Mouse (Mus musculus) forebrain, embryonic 12.5 days (tissue): ENCODE data around the gene Reln. TPM values are rescaled to one million over a fixed set of nuclear protein-coding genes. Genes with fewer than 3 reads are reported as not detected.

Experiments
- ATAC-seq: fragments of 200-750 bp; cut with Nextera tagmentation; 2 replicates; pipeline ENCODE4 v1.8.0; 2017; ENCODE audit warnings: moderate TSS enrichment; ENCODE audit not compliant: low FRiP score
- H3K27ac ChIP-seq: fragments of 300-500 bp; sonication (generic); 2 replicates; pipeline ENCODE4 v1.5.1; 2016; ENCODE audit warnings: mild to moderate bottlenecking
- H3K27me3 ChIP-seq: fragments of 300-500 bp; sonication (generic); 2 replicates; pipeline ENCODE4 v1.6.1; 2016; ENCODE audit warnings: mild to moderate bottlenecking
- H3K36me3 ChIP-seq: fragments of 300-500 bp; sonication (generic); replicated peaks from 2 replicates; pipeline ENCODE4 v1.6.1; 2016; ENCODE audit warnings: mild to moderate bottlenecking
- H3K4me1 ChIP-seq: fragments of 300-500 bp; sonication (generic); 2 replicates; pipeline ENCODE4 v1.6.1; 2016
- H3K4me2 ChIP-seq: fragments of 300-500 bp; sonication (generic); 2 replicates; pipeline ENCODE4 v1.6.1; 2016; ENCODE audit warnings: mild to moderate bottlenecking, moderate library complexity
- H3K4me3 ChIP-seq: fragments of 300-500 bp; sonication (generic); replicated peaks from 2 replicates; pipeline ENCODE4 v1.5.1; 2016; ENCODE audit warnings: mild to moderate bottlenecking
- H3K9ac ChIP-seq: fragments of 300-500 bp; sonication (generic); 2 replicates; pipeline ENCODE4 v1.6.1; 2016; ENCODE audit warnings: mild to moderate bottlenecking
- H3K9me3 ChIP-seq: fragments of 300-500 bp; sonication (generic); 2 replicates; pipeline ENCODE4 v1.6.1; 2016
- WGBS: fragments of 180-500 bp; shearing (Covaris S2); methylation state at CpG from one replicate; pipeline ENCODE4 v1.1.7; 2016; 5-methylcytosine and 5-hydroxymethylcytosine counted together
- polyA plus RNA-seq: library from polyadenylated mRNA; unstranded; fragments of >200 nt; fragmentation: Nextera tagmentation; extraction: Ambion mirVana; gene quantifications from 2 replicates; pipeline ENCODE4 v1.2.1, GENCODE M21; 2016

Gene Reln
- polyA plus RNA-seq, 1 experiment from 2014 or later, result 24.8 TPM

GRCm38 (mm10) chr5:21933340-21934075, 411.0 kb downstream of the Reln start:
- no peak overlapping the region for H3K9ac ChIP-seq
- no peak overlapping the region for H3K4me2 ChIP-seq

GRCm38 (mm10) chr5:21931151-21931550, 413.4 kb downstream of the Reln start:
- ATAC-seq, result no peak
- no peak overlapping the region for H3K4me3 ChIP-seq
- no peaks in the 10 kb centered on the region for H3K9me3 ChIP-seq
- WGBS, result 83% methylated on average over 4 of the region's 4 CpGs
- H3K27ac ChIP-seq, result no peak overlapping the region
- no peaks in the 10 kb centered on the region for H3K27me3 ChIP-seq
- no peaks in the 10 kb centered on the region for H3K36me3 ChIP-seq
- H3K4me2 ChIP-seq, result no peak overlapping the region
- H3K4me1 ChIP-seq, result peaks cover 4% of the 10 kb centered on the region; the same call in 1 of the 2 replicates
- H3K9ac ChIP-seq, result no peak overlapping the region

More at GRCm38 (mm10) chr5:21933340-21934075, 411.0 kb downstream of the Reln start:
- Histone ChIP-seq H3K27ac (no peak overlapping the region), H3K9me3 (no peaks in the 10 kb centered on the region), H3K4me3 (no peak overlapping the region), H3K27me3 (no peaks in the 10 kb centered on the region), H3K36me3 (no peaks in the 10 kb centered on the region), H3K4me1 (peaks cover 4% of the 10 kb centered on the region; the same call in 1 of the 2 replicates)
- 81% methylated on average over 8 of the region's 8 CpGs for WGBS
- ATAC-seq, result no peak

GRCm38 (mm10) chr5:21920310-21920709, 424.2 kb downstream of the Reln start:
- Histone ChIP-seq H3K4me1 (no peaks in the 10 kb centered on the region), H3K27ac (no peak overlapping the region), H3K36me3 (no peaks in the 10 kb centered on the region), H3K27me3 (no peaks in the 10 kb centered on the region), H3K4me2 (no peak overlapping the region), H3K9ac (no peak overlapping the region), H3K4me3 (no peak overlapping the region), H3K9me3 (no peaks in the 10 kb centered on the region)
- ATAC-seq, result no peak
- 86% methylated on average over 6 of the region's 6 CpGs for WGBS

GRCm38 (mm10) chr5:21919281-21919780, 425.2 kb downstream of the Reln start:
- H3K27me3 ChIP-seq, result no peaks in the 10 kb centered on the region
- no peaks in the 10 kb centered on the region for H3K4me1 ChIP-seq
- no peak overlapping the region for H3K4me2 ChIP-seq
- no peak overlapping the region for H3K4me3 ChIP-seq
- WGBS, result 91% methylated on average over 4 of the region's 4 CpGs
- H3K9ac ChIP-seq, result no peak overlapping the region
- no peak overlapping the region for H3K27ac ChIP-seq
- ATAC-seq, result no peak
- no peaks in the 10 kb centered on the region for H3K9me3 ChIP-seq
- no peaks in the 10 kb centered on the region for H3K36me3 ChIP-seq

- Histone ChIP-seq H3K36me3 (no peaks in the 10 kb centered on the region), H3K9ac (no peak overlapping the region)
- ATAC-seq, result no peak
Measured at GRCm38 (mm10) chr5:21915973-21916372, 428.5 kb downstream of the Reln start.

GRCm38 (mm10) chr5:21914776-21915175, 429.7 kb downstream of the Reln start:
- Histone ChIP-seq H3K4me2 (no peak overlapping the region), H3K27ac (no peak overlapping the region), H3K4me1 (no peaks in the 10 kb centered on the region), H3K9ac (no peak overlapping the region), H3K4me3 (no peak overlapping the region), H3K9me3 (no peaks in the 10 kb centered on the region), H3K27me3 (no peaks in the 10 kb centered on the region), H3K36me3 (no peaks in the 10 kb centered on the region)
- ATAC-seq, result no peak
- WGBS, result 82% methylated on average over 3 of the region's 3 CpGs

More at GRCm38 (mm10) chr5:21915973-21916372, 428.5 kb downstream of the Reln start:
- Histone ChIP-seq H3K4me3 (no peak overlapping the region), H3K9me3 (no peaks in the 10 kb centered on the region), H3K4me2 (no peak overlapping the region), H3K27me3 (no peaks in the 10 kb centered on the region), H3K4me1 (no peaks in the 10 kb centered on the region), H3K27ac (no peak overlapping the region)

- Histone ChIP-seq H3K9me3 (no peaks in the 10 kb centered on the region), H3K4me1 (no peaks in the 10 kb centered on the region), H3K9ac (no peak overlapping the region), H3K4me3 (no peak overlapping the region), H3K27me3 (no peaks in the 10 kb centered on the region), H3K4me2 (no peak overlapping the region), H3K27ac (no peak overlapping the region), H3K36me3 (no peaks in the 10 kb centered on the region)
- 92% methylated on average over 23 of the region's 23 CpGs for WGBS
- no peak for ATAC-seq
Measured at GRCm38 (mm10) chr5:21912835-21913530, 431.5 kb downstream of the Reln start.

GRCm38 (mm10) chr5:21910726-21911125, 433.8 kb downstream of the Reln start:
- Histone ChIP-seq H3K4me3 (no peak overlapping the region), H3K4me1 (no peaks in the 10 kb centered on the region), H3K27me3 (no peaks in the 10 kb centered on the region), H3K36me3 (no peaks in the 10 kb centered on the region), H3K27ac (no peak overlapping the region), H3K4me2 (no peak overlapping the region), H3K9ac (no peak overlapping the region), H3K9me3 (no peaks in the 10 kb centered on the region)
- ATAC-seq, result no peak
- WGBS, result 95% methylated on average over 12 of the region's 12 CpGs

GRCm38 (mm10) chr5:21909713-21910112, 434.8 kb downstream of the Reln start:
- Histone ChIP-seq H3K36me3 (no peaks in the 10 kb centered on the region), H3K4me3 (no peak overlapping the region), H3K4me1 (no peaks in the 10 kb centered on the region), H3K27ac (no peak overlapping the region), H3K4me2 (no peak overlapping the region), H3K27me3 (no peaks in the 10 kb centered on the region), H3K9ac (no peak overlapping the region), H3K9me3 (no peaks in the 10 kb centered on the region)
- WGBS, result 90% methylated on average over 3 of the region's 3 CpGs
- no peak for ATAC-seq

- ATAC-seq, result no peak
- no peak overlapping the region for H3K4me3 ChIP-seq
- 82% methylated on average over 12 of the region's 12 CpGs for WGBS
- no peak overlapping the region for H3K9ac ChIP-seq
- no peaks in the 10 kb centered on the region for H3K9me3 ChIP-seq
- H3K4me1 ChIP-seq, result no peaks in the 10 kb centered on the region
- no peaks in the 10 kb centered on the region for H3K36me3 ChIP-seq
- no peak overlapping the region for H3K27ac ChIP-seq
- no peaks in the 10 kb centered on the region for H3K27me3 ChIP-seq
- no peak overlapping the region for H3K4me2 ChIP-seq
Measured at GRCm38 (mm10) chr5:21901411-21901810, 443.1 kb downstream of the Reln start.

GRCm38 (mm10) chr5:21900891-21901290, 443.6 kb downstream of the Reln start:
- 78% methylated on average over 6 of the region's 6 CpGs for WGBS
- no peak for ATAC-seq

GRCm38 (mm10) chr5:21898875-21899274, 445.6 kb downstream of the Reln start:
- Histone ChIP-seq H3K9me3 (no peaks in the 10 kb centered on the region), H3K27me3 (no peaks in the 10 kb centered on the region), H3K4me1 (no peaks in the 10 kb centered on the region), H3K9ac (no peak overlapping the region), H3K36me3 (no peaks in the 10 kb centered on the region), H3K27ac (no peak overlapping the region), H3K4me3 (no peak overlapping the region), H3K4me2 (no peak overlapping the region)
- 85% methylated on average over 6 of the region's 6 CpGs for WGBS
- no peak for ATAC-seq

More at GRCm38 (mm10) chr5:21900891-21901290, 443.6 kb downstream of the Reln start:
- H3K36me3 ChIP-seq, result no peaks in the 10 kb centered on the region
- H3K27me3 ChIP-seq, result no peaks in the 10 kb centered on the region
- H3K4me3 ChIP-seq, result no peak overlapping the region
- no peak overlapping the region for H3K27ac ChIP-seq
- no peak overlapping the region for H3K9ac ChIP-seq
- no peak overlapping the region for H3K4me2 ChIP-seq
- no peaks in the 10 kb centered on the region for H3K4me1 ChIP-seq
- no peaks in the 10 kb centered on the region for H3K9me3 ChIP-seq
